Mouse (Mus musculus): Measurements from ENCODE around the gene Rfng.

DNA sequence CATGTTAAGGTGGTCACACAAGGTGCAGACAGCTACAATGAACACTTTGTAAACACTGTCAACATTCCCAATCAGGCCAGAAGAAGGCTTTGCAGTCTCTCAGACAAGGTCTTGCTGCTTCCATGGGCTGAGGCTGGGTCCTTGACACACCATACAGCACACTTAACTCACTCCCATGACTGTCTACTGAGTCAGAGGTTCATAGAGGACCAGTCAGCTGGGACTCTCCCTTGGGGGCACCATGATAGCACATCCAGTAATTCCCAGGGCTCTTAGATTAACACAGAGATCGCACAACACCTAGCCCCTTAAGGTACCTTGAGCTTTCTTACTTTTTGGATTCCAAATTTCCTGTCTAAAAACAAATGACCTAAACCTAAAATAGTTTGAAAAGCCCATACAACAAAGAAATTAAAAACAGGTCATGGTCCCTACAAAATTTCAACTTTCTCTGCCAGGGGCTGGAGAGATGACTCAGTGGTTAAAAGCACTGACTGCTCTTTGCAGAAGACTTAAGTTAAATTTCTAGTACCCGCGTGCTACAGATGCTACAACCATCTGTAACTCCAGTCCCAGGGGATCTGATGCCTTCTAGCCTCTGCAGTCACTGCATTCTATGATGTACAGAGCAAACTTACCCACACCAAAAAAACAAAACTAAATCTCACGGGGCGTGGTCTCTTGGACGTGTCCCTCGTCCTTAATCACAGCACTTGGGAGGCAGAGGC, 10.4 kb downstream of the Rfng start:
- no peak for TF ChIP-seq CTCF (IDR thresholded peaks at IDR 0.05; ENCODE audit: low read depth, low read length)
- no peak for TF ChIP-seq POLR2A (IDR thresholded peaks at IDR 0.05; ENCODE audit: extremely low read depth, insufficient read depth, low read length)

Measured in liver, adult 2 months (tissue).